Mouse (Mus musculus) heart, embryonic 14.5 days (tissue): Measurements from ENCODE around the gene Coro1c. TPM values are rescaled to one million over a fixed set of nuclear protein-coding genes. Genes with fewer than 3 reads are reported as not detected.

Experiments
- ATAC-seq: fragments of 200-750 bp; cut with Nextera tagmentation; 2 replicates; pipeline ENCODE4 v1.8.0; 2017; ENCODE audit warnings: low read depth, moderate TSS enrichment; ENCODE audit not compliant: insufficient number of reproducible peaks, insufficient read depth, low FRiP score
- H3K27ac ChIP-seq, 2 experiments: fragments of 200-500 bp in 1 of 2; fragments of 300-500 bp in 1 of 2; sonication (generic) in 1 of 2; replicated peaks in 1 of 2; 2 replicates each; pipeline ENCODE4 v1.5.1; 2012 to 2014; ENCODE audit warnings: low read depth in 2 of 2, low read length in 2 of 2, control low read depth in 1 of 2, mild to moderate bottlenecking in 1 of 2, mixed read lengths in 1 of 2; ENCODE audit not compliant: control insufficient read depth in 1 of 2, insufficient read depth in 1 of 2
- H3K27me3 ChIP-seq: fragments of 300-500 bp; sonication (generic); 2 replicates; pipeline ENCODE4 v1.6.1; 2014; ENCODE audit warnings: mild to moderate bottlenecking, low read length, control low read depth; ENCODE audit not compliant: control insufficient read depth, insufficient read depth
- H3K36me3 ChIP-seq: fragments of 300-500 bp; sonication (generic); 2 replicates; pipeline ENCODE4 v1.6.1; 2014; ENCODE audit warnings: mild to moderate bottlenecking, control low read depth, low read length, mixed read lengths; ENCODE audit not compliant: control insufficient read depth, insufficient read depth
- H3K4me1 ChIP-seq, 2 experiments: fragments of 200-500 bp in 1 of 2; fragments of 300-500 bp in 1 of 2; sonication (generic) in 1 of 2; 2 replicates each; pipeline ENCODE4 v1.6.1; 2012 to 2014; ENCODE audit warnings: low read length in 2 of 2, control low read depth in 1 of 2, mixed read lengths in 1 of 2; ENCODE audit not compliant: control insufficient read depth in 2 of 2, insufficient read depth in 2 of 2
- H3K4me2 ChIP-seq: fragments of 300-500 bp; sonication (generic); 2 replicates; pipeline ENCODE4 v1.6.1; 2014; ENCODE audit warnings: mild to moderate bottlenecking, low read length
- H3K4me3 ChIP-seq, 2 experiments: fragments of 200-500 bp in 1 of 2; fragments of 300-500 bp in 1 of 2; sonication (generic) in 1 of 2; 2 replicates each; pipeline ENCODE4 v1.5.1; 2012 to 2014; ENCODE audit warnings: low read length in 2 of 2, mild to moderate bottlenecking in 2 of 2, control low read depth in 1 of 2, low read depth in 1 of 2, moderate library complexity in 1 of 2; ENCODE audit not compliant: control insufficient read depth in 1 of 2, insufficient read depth in 1 of 2
- H3K9ac ChIP-seq: fragments of 300-500 bp; sonication (generic); 2 replicates; pipeline ENCODE4 v1.6.1; 2014; ENCODE audit warnings: mild to moderate bottlenecking, low read length
- H3K9me3 ChIP-seq: fragments of 300-500 bp; sonication (generic); 2 replicates; pipeline ENCODE4 v1.6.1; 2016; ENCODE audit warnings: low read length, control low read depth; ENCODE audit not compliant: control insufficient read depth
- WGBS: fragments of 180-500 bp; shearing (Covaris S2); extraction: QIAGEN DNeasy Blood & Tissue Kit; methylation state at CpG from one replicate; pipeline ENCODE4 v1.1.7; 2014; 5-methylcytosine and 5-hydroxymethylcytosine counted together
- polyA plus RNA-seq: library from polyadenylated mRNA; unstranded; fragments of >200 nt; fragmentation: Nextera tagmentation; extraction: Ambion mirVana; gene quantifications from 2 replicates; pipeline ENCODE4 v1.2.1, GENCODE M21; 2014

Gene Coro1c
- polyA plus RNA-seq, 1 experiment from 2014 or later, result 84.9 TPM

DNA sequence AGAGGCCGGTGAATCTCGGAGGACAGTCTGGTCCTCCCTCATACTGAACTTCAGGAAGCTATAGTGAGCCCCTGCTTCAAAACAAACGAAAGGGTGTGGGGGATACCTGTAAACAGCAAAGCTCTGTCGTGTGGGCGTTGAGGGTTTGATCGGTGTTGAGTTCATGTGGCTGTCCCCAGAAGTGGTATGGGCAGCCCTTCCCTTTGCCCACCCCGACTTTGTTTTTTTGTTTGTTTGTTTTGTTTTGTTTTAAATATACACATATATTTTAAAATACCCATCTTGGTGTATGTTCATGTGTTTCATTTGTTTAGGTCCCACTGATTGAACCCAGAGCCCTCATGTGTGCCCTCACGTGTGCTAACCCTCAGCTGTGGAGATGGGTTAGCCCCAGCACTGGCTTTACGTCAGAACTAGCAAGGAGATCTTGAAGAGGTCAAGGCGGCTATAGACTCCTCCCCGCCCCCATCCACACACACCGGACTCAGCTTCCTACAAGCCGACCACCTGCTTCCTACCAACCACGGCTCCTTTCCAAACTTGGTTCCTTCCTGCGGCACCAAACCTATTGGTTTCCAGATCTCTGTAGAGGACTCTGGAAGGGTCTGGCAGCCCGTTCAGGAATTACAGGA lies 75.1 kb downstream of the Coro1c start:
- H3K9ac ChIP-seq, result no peak overlapping the region
- WGBS, result 59% methylated on average over 16 of the region's 16 CpGs
- no peaks in the 10 kb centered on the region for H3K9me3 ChIP-seq
- H3K4me3 ChIP-seq, result no peak overlapping the region
- H3K4me1 ChIP-seq, result no peaks in the 10 kb centered on the region
- H3K4me2 ChIP-seq, result no peak overlapping the region
- H3K27me3 ChIP-seq, result no peaks in the 10 kb centered on the region
- no peak overlapping the region for H3K27ac ChIP-seq
- ATAC-seq, result no peak
- H3K36me3 ChIP-seq, result no peaks in the 10 kb centered on the region

DNA sequence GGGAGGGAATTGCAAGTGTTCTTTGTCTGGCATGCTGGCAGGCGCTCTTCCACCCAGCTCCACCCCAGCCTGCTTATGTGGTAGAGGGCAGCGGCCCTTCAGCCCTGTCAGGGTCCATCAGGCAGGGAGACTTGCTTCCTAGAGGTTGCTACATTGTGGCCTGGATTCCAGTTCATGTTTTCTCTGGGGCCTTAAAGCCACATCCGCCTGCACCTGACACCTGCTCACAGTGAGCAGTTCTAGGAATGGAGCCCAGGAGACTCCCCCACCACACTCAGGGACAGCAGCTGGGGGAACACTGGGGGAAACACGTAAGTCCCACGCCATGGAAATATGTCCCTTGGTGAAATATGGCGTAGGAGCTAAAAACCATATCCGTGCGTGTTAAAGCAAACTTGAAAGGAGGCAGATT lies 76.1 kb downstream of the Coro1c start, which contains the start of gene Selplg:
Gene Selplg, minus strand, starts transcription at position 155 of the 412 bp plus-strand sequence.
- H3K9me3 ChIP-seq, result no peaks in the 10 kb centered on the region
- H3K9ac ChIP-seq, result no peak within 1 kb of the TSS
- no peaks in the 10 kb centered on the region for H3K4me1 ChIP-seq
- ATAC-seq, result no peak
- no peak within 1 kb of the TSS for H3K4me2 ChIP-seq
- no peak within 1 kb of the TSS for H3K4me3 ChIP-seq
- no peaks in the 10 kb centered on the region for H3K36me3 ChIP-seq
- H3K27ac ChIP-seq, result no peak within 1 kb of the TSS
- H3K27me3 ChIP-seq, result no peaks in the 10 kb centered on the region
- WGBS, result 50% methylated on average over 8 of the region's 8 CpGs

DNA sequence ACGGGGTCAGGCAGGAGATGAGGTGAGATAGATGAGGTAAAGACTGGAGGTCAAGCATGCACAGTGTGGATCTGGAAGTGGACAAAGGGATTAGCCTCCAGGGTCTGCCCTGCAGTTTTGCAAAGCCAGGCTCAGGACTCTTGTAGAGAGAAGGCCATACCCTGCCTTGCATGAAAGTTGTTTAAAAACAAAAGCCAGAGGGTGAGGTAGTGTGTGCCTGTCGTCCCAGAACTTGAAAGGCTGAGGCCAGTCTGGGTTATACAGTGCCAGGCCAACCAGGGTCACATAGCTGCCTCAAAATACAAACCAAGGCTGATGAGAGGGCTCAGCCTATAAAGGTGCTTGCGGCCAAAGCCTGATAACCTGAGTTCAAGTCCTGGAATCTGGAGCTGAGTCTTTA lies 76.8 kb downstream of the Coro1c start:
- Histone ChIP-seq H3K9ac (no peak overlapping the region), H3K27me3 (no peaks in the 10 kb centered on the region), H3K27ac (no peak overlapping the region), H3K4me1 (no peaks in the 10 kb centered on the region), H3K4me2 (no peak overlapping the region), H3K36me3 (no peaks in the 10 kb centered on the region), H3K9me3 (no peaks in the 10 kb centered on the region), H3K4me3 (no peak overlapping the region)
- 59% methylated on average over 3 of the region's 3 CpGs for WGBS
- no peak for ATAC-seq

DNA sequence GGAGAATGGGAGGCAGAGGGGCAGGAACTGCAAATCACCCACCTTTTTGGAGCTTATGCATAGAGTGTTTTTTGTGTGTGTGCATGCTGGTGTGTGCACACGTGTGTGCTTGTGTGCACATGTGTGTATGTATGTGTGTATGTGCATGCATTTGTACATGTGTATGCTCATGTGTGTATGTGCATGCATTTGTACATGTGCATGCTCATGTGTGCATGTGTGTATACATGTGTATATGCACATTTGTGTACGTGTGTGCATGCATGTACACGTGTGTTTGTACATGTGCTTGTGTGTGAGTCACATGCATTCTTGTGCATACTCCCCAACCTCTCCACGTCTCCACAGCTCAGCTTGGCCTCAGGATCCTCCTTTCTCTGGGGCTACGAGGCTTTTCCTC lies 77.8 kb downstream of the Coro1c start:
- Histone ChIP-seq H3K9me3 (no peaks in the 10 kb centered on the region), H3K4me3 (no peak overlapping the region), H3K4me2 (no peak overlapping the region), H3K4me1 (no peaks in the 10 kb centered on the region), H3K27me3 (no peaks in the 10 kb centered on the region), H3K9ac (no peak overlapping the region), H3K27ac (no peak overlapping the region), H3K36me3 (no peaks in the 10 kb centered on the region)
- WGBS, result 85% methylated on average over 5 of the region's 5 CpGs
- ATAC-seq, result no peak

DNA sequence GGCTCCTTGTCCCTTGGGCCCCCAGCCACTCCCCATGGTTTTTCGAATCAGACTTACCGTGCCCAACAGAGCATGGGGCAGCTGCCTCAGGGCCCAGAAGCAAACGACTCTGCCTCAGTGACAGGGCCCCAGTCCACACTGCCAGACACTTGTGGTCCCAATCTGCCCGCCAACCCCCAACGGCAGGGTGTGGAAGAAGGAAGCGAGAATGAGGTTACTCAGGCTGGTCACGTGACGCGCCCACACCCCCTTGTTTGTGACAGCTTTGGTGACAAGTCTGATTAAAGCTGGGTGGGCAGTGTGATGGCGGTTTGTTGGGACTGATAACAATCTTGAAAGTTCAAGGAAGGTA lies 78.3 kb downstream of the Coro1c start:
- no peak for ATAC-seq
- no peak overlapping the region for H3K27ac ChIP-seq
- no peaks in the 10 kb centered on the region for H3K9me3 ChIP-seq
- H3K4me2 ChIP-seq, result no peak overlapping the region
- no peaks in the 10 kb centered on the region for H3K36me3 ChIP-seq
- H3K4me1 ChIP-seq, result peaks cover 0 to 1% of the 10 kb centered on the region in 2 experiments; a peak in 1 of 4 replicates
- H3K9ac ChIP-seq, result no peak overlapping the region
- 42% methylated on average over 10 of the region's 10 CpGs for WGBS
- no peak overlapping the region for H3K4me3 ChIP-seq
- H3K27me3 ChIP-seq, result no peaks in the 10 kb centered on the region

DNA sequence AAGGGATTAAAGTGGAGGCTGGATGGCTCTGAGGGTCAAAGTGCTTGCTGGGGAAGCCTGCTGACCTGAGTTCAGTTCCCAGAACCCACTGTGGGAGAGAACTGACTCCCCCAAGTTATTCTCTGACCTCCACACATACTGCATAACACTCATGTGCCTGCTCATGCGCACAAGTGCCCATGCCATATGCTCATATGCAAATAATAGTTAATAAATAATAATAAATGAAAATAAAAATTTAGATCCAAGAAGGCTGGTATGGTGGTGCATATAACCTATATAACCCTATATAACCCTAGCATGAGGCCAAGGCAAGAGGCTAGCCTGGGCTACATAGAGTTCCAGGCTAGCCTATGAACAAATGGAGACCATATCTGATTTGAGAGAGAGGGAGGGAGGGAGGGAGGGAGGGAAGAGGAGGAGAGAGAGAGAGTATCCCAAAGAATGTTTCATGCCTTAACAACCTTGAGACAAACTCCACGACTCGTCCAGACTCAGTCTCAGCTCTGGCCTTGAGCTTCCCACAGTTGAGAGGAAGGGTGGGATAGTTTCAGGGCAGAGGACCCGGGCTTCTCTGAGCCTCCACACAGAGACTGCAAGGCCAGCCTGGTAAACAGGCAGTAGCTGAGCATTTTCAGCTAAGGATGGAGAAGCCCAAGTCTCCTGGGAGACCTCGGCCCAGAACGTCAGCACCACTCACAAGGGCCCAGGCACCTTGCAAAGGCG lies 78.8 kb downstream of the Coro1c start:
- 77% methylated on average over 7 of the region's 7 CpGs for WGBS
- Histone ChIP-seq H3K4me3 (no peak overlapping the region), H3K4me2 (no peak overlapping the region), H3K4me1 (peaks cover 0 to 3% of the 10 kb centered on the region in 2 experiments; a peak in 1 of 4 replicates), H3K9ac (no peak overlapping the region), H3K27ac (no peak overlapping the region), H3K27me3 (no peaks in the 10 kb centered on the region), H3K9me3 (no peaks in the 10 kb centered on the region), H3K36me3 (no peaks in the 10 kb centered on the region)
- no peak for ATAC-seq

DNA sequence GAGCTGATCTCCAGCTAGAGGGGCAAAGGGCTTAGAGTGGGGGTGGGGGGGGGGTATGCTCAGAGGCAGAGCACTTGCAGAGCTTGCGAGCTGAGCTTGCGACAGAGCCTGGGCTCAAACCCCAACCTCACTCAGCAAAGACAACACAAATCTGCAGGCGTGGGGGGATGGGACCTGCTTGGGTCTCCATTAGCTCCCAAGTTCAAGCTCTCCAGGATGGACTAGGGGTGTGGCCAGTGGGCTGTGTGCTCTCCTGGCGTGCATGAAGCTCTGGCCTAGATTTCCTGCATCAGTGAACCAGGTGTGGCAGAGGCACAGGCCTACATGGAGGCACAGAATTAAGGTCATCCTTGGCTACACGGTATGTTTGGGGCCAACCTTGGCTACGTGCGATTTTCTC lies 80.1 kb downstream of the Coro1c start:
- peaks cover 0 to 3% of the 10 kb centered on the region in 2 experiments; a peak in 1 of 4 replicates for H3K4me1 ChIP-seq
- no peak overlapping the region for H3K9ac ChIP-seq
- H3K27me3 ChIP-seq, result no peaks in the 10 kb centered on the region
- H3K36me3 ChIP-seq, result no peaks in the 10 kb centered on the region
- H3K9me3 ChIP-seq, result no peaks in the 10 kb centered on the region
- H3K4me2 ChIP-seq, result no peak overlapping the region
- no peak overlapping the region for H3K27ac ChIP-seq
- ATAC-seq, result no peak
- H3K4me3 ChIP-seq, result no peak overlapping the region
- WGBS, result 63% methylated on average over 7 of the region's 7 CpGs
